Mouse (Mus musculus): Measurements from ENCODE around the gene Ddx49. TPM values are rescaled to one million over a fixed set of nuclear protein-coding genes. Genes with fewer than 3 reads are reported as not detected.

Gene Ddx49
- total and polyA plus RNA-seq, 3 experiments: 64.9 to 98.4 (median 77.3) TPM

DNA sequence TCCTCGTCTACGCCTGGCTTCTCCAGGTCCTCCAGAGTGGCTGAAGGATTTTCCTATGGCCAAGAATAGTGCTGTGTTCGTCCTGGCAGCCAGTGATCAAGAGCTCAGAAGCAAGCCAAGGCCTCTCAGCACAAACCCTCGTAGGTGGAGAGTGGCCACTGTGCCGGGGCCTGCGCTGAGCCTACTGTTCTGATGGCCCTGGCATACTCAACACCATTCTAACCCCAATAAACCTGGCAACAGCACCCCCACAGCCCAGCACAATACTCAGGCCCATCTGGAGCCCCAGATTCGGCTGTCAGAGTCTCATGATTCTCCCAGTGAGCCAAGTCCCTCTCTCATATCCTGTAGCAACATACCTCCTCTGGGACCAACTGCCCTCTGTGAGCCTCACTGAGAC lies 38.4 kb upstream of the Ddx49 start:
- in situ Hi-C loops (cut with MboI; ENCODE audit: low pct_ligation_motif_present, low pct_unique_long_range_greater_than_20kb, low sequenced_read_pairs): no loop called here
- dilution Hi-C loops (cut with MboI; ENCODE audit: extremely low pct_ligation_motif_present, extremely low pct_unique_long_range_greater_than_20kb, low sequenced_read_pairs): no loop called here
- no peak overlapping the region for H3K4me2 ChIP-seq (ENCODE audit: insufficient read depth, low read depth, poor library complexity, severe bottlenecking)

GRCm38 (mm10) chr8:70338931-70339330 lies 36.6 kb upstream of the Ddx49 start:
- H3K27ac ChIP-seq (ENCODE audit: insufficient read depth, low read depth): no peak overlapping the region
- H3K36me3 ChIP-seq (replicated peaks in 1 of 2; ENCODE audit: control insufficient read depth in 1 of 2, insufficient read depth in 1 of 2, low read length in 1 of 2): peaks cover 99 to 100% of the 10 kb centered on the region in 2 experiments
- TF ChIP-seq HCFC1 (IDR thresholded peaks at IDR 0.05; ENCODE audit: low read depth, low read length): no peak
- no peak for TF ChIP-seq POLR2AphosphoS2 (IDR thresholded peaks at IDR 0.05; ENCODE audit: low read depth, low read length)
- H3K9ac ChIP-seq (ENCODE audit: insufficient read depth, low read depth): no peak overlapping the region
- no peak for DNase-seq (ENCODE audit: extremely low read depth)
- H3K4me1 ChIP-seq (ENCODE audit: control insufficient read depth in 1 of 2, insufficient read depth in 2 of 2): no peaks in the 10 kb centered on the region; a peak in 1 of 4 replicates
- dilution Hi-C loops (cut with MboI; ENCODE audit: extremely low pct_ligation_motif_present, extremely low pct_unique_long_range_greater_than_20kb, low sequenced_read_pairs): no loop called here
- H3K27me3 ChIP-seq (replicated peaks): no peaks in the 10 kb centered on the region
- no peaks in the 10 kb centered on the region for H3K9me3 ChIP-seq (replicated peaks; ENCODE audit: low read length)
- H3K79me2 ChIP-seq (replicated peaks; ENCODE audit: control insufficient read depth, extremely low read depth, insufficient read depth, poor library complexity, severe bottlenecking): peaks cover 6% of the 10 kb centered on the region
- H3K4me3 ChIP-seq (replicated peaks in 1 of 3; ENCODE audit: low read depth in 2 of 3, low read length in 2 of 3, poor library complexity in 1 of 3): no peak overlapping the region
- in situ Hi-C loops (cut with MboI; ENCODE audit: low pct_ligation_motif_present, low pct_unique_long_range_greater_than_20kb, low sequenced_read_pairs): no loop called here
- H3K4me2 ChIP-seq (ENCODE audit: insufficient read depth, low read depth, poor library complexity, severe bottlenecking): no peak overlapping the region

More for the DNA sequence above, 38.4 kb upstream of the Ddx49 start:
- Histone ChIP-seq H3K9me3 (replicated peaks; ENCODE audit: low read length) (no peaks in the 10 kb centered on the region), H3K27ac (ENCODE audit: insufficient read depth, low read depth) (no peak overlapping the region), H3K9ac (ENCODE audit: insufficient read depth, low read depth) (no peak overlapping the region), H3K79me2 (replicated peaks; ENCODE audit: control insufficient read depth, extremely low read depth, insufficient read depth, poor library complexity, severe bottlenecking) (peaks cover 20% of the 10 kb centered on the region), H3K4me1 (ENCODE audit: control insufficient read depth in 1 of 2, insufficient read depth in 2 of 2) (no peaks in the 10 kb centered on the region; a peak in 1 of 4 replicates), H3K27me3 (replicated peaks) (no peaks in the 10 kb centered on the region), H3K36me3 (replicated peaks in 1 of 2; ENCODE audit: control insufficient read depth in 1 of 2, insufficient read depth in 1 of 2, low read length in 1 of 2) (peaks cover 89 to 98% of the 10 kb centered on the region in 2 experiments), H3K4me3 (replicated peaks in 1 of 3; ENCODE audit: low read depth in 2 of 3, low read length in 2 of 3, poor library complexity in 1 of 3) (no peak overlapping the region)
- no peak for DNase-seq (ENCODE audit: extremely low read depth)
- no peak for TF ChIP-seq NELFE (IDR thresholded peaks at IDR 0.05; ENCODE audit: low read depth, low read length)
- no peak for TF ChIP-seq ZKSCAN1 (IDR thresholded peaks at IDR 0.05; ENCODE audit: borderline replicate concordance, low read depth, low read length)
- no peak for TF ChIP-seq SMC3 (IDR thresholded peaks at IDR 0.05; ENCODE audit: low read depth, low read length)
- no peak for TF ChIP-seq MAZ (IDR thresholded peaks at IDR 0.05; ENCODE audit: low read depth, low read length)
- TF ChIP-seq SIN3A (IDR thresholded peaks at IDR 0.05; ENCODE audit: low read length): no peak
- TF ChIP-seq RAD21 (IDR thresholded peaks at IDR 0.05; ENCODE audit: low read depth, low read length): no peak
- TF ChIP-seq IRF4 (IDR thresholded peaks at IDR 0.05; ENCODE audit: low read depth, low read length): no peak
- no peak for TF ChIP-seq EP300 (IDR thresholded peaks at IDR 0.05; ENCODE audit: low read length)
- TF ChIP-seq MXI1 (IDR thresholded peaks at IDR 0.05; ENCODE audit: low read depth, low read length): no peak
- no peak for TF ChIP-seq PAX5 (IDR thresholded peaks at IDR 0.05; ENCODE audit: low read length)
- no peak for TF ChIP-seq ETS1 (conservative IDR thresholded peaks at IDR 0.05; ENCODE audit: low read depth, low read length)
- TF ChIP-seq UBTF (IDR thresholded peaks at IDR 0.05; ENCODE audit: low read depth, low read length): no peak
- no peak for TF ChIP-seq JUND (conservative IDR thresholded peaks at IDR 0.05; ENCODE audit: low read depth, low read length)
- no peak for TF ChIP-seq MAFK (IDR thresholded peaks at IDR 0.05; ENCODE audit: insufficient replicate concordance, low read length)
- TF ChIP-seq ELF1 (IDR thresholded peaks at IDR 0.05; ENCODE audit: low read depth, low read length): no peak
- TF ChIP-seq CTCF (conservative IDR thresholded peaks at IDR 0.05 in 1 of 2, IDR thresholded peaks at IDR 0.05 in 1 of 2; ENCODE audit: low read depth in 2 of 2, low read length in 2 of 2): no peak
- no peak for TF ChIP-seq MAX (IDR thresholded peaks at IDR 0.05; ENCODE audit: low read length)
- no peak for TF ChIP-seq KAT2A (IDR thresholded peaks at IDR 0.05; ENCODE audit: insufficient replicate concordance, low read length)
